Mouse (Mus musculus) limb, embryonic 14.5 days (tissue): ENCODE results near the gene Gtf3c6. TPM values are rescaled to one million over a fixed set of nuclear protein-coding genes. Genes with fewer than 3 reads are reported as not detected.
"Not testable (repeated sequence)": the region's sequence is repeated elsewhere in the genome, so short reads cannot be mapped to it uniquely, and the experiment has no call there.

Experiments used
- ATAC-seq: fragments of 200-750 bp; cut with Nextera tagmentation; 2 replicates; pipeline ENCODE4 v1.8.0; 2017; ENCODE audit warnings: low read depth, moderate number of reproducible peaks, moderate TSS enrichment; ENCODE audit not compliant: low FRiP score
- DNase-seq: peaks from one replicate; pipeline ENCODE4 v3.0.0-alpha.2; 2015; ENCODE audit warnings: low spot score
- H3K27ac ChIP-seq: fragments of 300-500 bp; sonication (generic); replicated peaks from 2 replicates; pipeline ENCODE4 v1.5.1; 2014; ENCODE audit warnings: low read depth, mild to moderate bottlenecking, low read length, moderate library complexity, mixed read lengths
- H3K27me3 ChIP-seq: fragments of 300-500 bp; sonication (generic); 2 replicates; pipeline ENCODE4 v1.6.1; 2014; ENCODE audit warnings: low read length, mixed read lengths; ENCODE audit not compliant: control insufficient read depth, insufficient read depth
- H3K36me3 ChIP-seq: fragments of 300-500 bp; sonication (generic); 2 replicates; pipeline ENCODE4 v1.6.1; 2014; ENCODE audit warnings: mild to moderate bottlenecking, low read length, moderate library complexity, mixed read lengths; ENCODE audit not compliant: control insufficient read depth, insufficient read depth
- H3K4me1 ChIP-seq: fragments of 300-500 bp; sonication (generic); 2 replicates; pipeline ENCODE4 v1.6.1; 2014; ENCODE audit warnings: antibody characterized with exemption, low read length, mixed read lengths; ENCODE audit not compliant: control insufficient read depth, insufficient read depth
- H3K4me2 ChIP-seq: fragments of 300-500 bp; sonication (generic); replicated peaks from 2 replicates; pipeline ENCODE4 v1.6.1; 2014; ENCODE audit warnings: low read depth, mild to moderate bottlenecking, low read length, moderate library complexity; ENCODE audit not compliant: severe bottlenecking
- H3K4me3 ChIP-seq: fragments of 300-500 bp; sonication (generic); replicated peaks from 2 replicates; pipeline ENCODE4 v1.5.1; 2014; ENCODE audit warnings: low read length
- H3K9ac ChIP-seq: fragments of 300-500 bp; sonication (generic); 2 replicates; pipeline ENCODE4 v1.6.1; 2014; ENCODE audit warnings: mild to moderate bottlenecking, low read depth, low read length, moderate library complexity; ENCODE audit not compliant: severe bottlenecking
- H3K9me3 ChIP-seq: fragments of 300-500 bp; sonication (generic); 2 replicates; pipeline ENCODE4 v1.6.1; 2016; ENCODE audit warnings: low read length; ENCODE audit not compliant: control insufficient read depth
- POLR2A ChIP-seq: fragments of 200-500 bp; IDR thresholded peaks from 2 replicates; pipeline ENCODE4 v1.8.0; 2012; ENCODE audit warnings: inconsistent platforms, mild to moderate bottlenecking, moderate library complexity, borderline replicate concordance; ENCODE audit not compliant: insufficient read depth, insufficient read length; ENCODE audit errors: extremely low read depth
- WGBS: fragments of 180-500 bp; shearing (Covaris S2); extraction: QIAGEN DNeasy Blood & Tissue Kit; methylation state at CpG from one replicate; pipeline ENCODE4 v1.1.7; 2014; 5-methylcytosine and 5-hydroxymethylcytosine counted together
- polyA plus RNA-seq, 2 experiments: library from polyadenylated mRNA; depleted of rRNA in 1 of 2; stranded (reverse) in 1 of 2; unstranded in 1 of 2; fragments of >200 nt; fragmentation: Nextera tagmentation in 1 of 2; extraction: Ambion mirVana in 1 of 2; gene quantifications; 2 replicates each; pipeline versions ENCODE4 v1.2.1 to v1.2.3; 2012 to 2014

Gene Gtf3c6
- polyA plus RNA-seq (2012; rRNA removed) (25.2 and 47.9 TPM in 2 replicates), polyA plus RNA-seq (2014; fragmentation: Nextera tagmentation; extraction: Ambion mirVana) (88.6 and 91.4 TPM in 2 replicates)

DNA sequence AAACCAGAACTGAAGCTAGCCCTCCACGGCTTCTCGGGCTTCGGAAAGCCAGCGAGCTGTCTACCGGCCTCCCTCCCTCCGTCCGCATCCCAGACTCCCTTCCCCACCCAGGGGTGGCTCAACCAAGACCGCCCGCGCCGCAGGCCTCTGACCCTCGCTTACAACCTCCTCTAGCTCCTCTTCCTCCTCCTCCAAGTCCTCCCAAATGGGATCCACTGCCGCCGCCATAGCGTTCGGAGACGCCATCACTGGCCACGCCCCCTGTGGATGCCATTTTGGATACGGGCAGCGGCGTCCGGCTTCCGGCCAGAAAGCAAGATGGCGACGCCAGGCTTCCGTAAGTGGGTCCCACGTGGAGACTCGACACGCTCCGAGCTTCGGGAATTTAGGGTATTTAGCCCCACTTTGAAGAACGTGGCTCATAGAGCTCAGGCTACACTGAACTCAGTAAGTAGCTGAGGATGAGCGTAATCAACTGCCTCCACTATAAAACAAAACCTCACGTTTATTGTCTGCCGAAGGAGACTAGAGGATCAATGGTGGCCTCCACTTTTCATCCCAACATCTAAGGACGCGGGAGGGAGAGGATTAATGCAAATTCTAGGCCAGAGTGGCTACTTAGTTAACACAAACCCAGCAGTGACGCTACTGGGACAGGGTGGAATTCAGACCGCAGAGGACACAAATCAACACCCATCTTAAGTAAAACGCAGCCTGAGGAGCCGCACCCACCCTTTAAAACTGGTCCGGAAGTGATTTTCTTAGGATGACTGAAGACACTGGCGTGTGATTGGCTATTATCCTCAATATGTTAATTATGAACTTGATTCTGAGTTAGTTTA lies at the start of gene Gtf3c6:
TSS of gene Gtf3c6 (minus strand) at position 695 of the 842 bp plus-strand sequence.
- peaks cover 4% of the 10 kb centered on the region for H3K4me1 ChIP-seq
- ATAC-seq (peak; percentile 80), DNase-seq (peak; percentile 96)
- TF ChIP-seq POLR2A = peak; percentile 91; the same call in 1 of the 2 replicates
- peak within 1 kb of the TSS; percentile 89 for H3K4me2 ChIP-seq
- no peaks in the 10 kb centered on the region for H3K27me3 ChIP-seq
- H3K9me3 ChIP-seq = no peaks in the 10 kb centered on the region
- H3K36me3 ChIP-seq = peaks cover 19% of the 10 kb centered on the region
- WGBS = under 1% methylated on average over 43 of the region's 43 CpGs
- H3K9ac ChIP-seq = peak within 1 kb of the TSS; percentile 78
- H3K27ac ChIP-seq = peak within 1 kb of the TSS; percentile 95
- peak within 1 kb of the TSS; percentile 57 for H3K4me3 ChIP-seq

DNA sequence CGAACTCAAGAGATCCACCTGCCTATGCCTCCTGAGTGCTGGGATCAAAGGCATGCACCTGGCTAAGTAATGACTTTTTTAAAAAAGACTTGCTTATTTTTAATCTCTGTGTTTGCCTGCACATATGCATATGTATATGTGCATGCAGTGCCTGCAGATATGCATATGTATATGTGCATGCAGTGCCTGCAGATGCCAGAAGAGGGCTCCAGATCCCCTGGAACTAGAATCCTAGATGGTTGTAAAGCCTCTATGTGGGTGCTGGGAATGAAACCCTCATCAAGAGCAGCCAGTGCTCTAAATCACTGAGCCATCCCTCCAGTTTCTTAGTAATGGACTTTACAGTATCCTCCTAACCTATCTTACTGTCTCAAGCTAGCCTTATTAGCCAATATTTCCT lies 48.1 kb upstream of the Gtf3c6 start:
- Histone ChIP-seq H3K4me2 (no peak overlapping the region), H3K27me3 (no peaks in the 10 kb centered on the region), H3K4me1 (no peaks in the 10 kb centered on the region), H3K9me3 (no peaks in the 10 kb centered on the region), H3K36me3 (no peaks in the 10 kb centered on the region), H3K9ac (no peak overlapping the region), H3K27ac (no peak overlapping the region), H3K4me3 (no peak overlapping the region)
- TF ChIP-seq POLR2A = no peak
- no peak for DNase-seq
- 92% methylated on average over 1 of the region's 1 CpGs for WGBS
- ATAC-seq = no peak

DNA sequence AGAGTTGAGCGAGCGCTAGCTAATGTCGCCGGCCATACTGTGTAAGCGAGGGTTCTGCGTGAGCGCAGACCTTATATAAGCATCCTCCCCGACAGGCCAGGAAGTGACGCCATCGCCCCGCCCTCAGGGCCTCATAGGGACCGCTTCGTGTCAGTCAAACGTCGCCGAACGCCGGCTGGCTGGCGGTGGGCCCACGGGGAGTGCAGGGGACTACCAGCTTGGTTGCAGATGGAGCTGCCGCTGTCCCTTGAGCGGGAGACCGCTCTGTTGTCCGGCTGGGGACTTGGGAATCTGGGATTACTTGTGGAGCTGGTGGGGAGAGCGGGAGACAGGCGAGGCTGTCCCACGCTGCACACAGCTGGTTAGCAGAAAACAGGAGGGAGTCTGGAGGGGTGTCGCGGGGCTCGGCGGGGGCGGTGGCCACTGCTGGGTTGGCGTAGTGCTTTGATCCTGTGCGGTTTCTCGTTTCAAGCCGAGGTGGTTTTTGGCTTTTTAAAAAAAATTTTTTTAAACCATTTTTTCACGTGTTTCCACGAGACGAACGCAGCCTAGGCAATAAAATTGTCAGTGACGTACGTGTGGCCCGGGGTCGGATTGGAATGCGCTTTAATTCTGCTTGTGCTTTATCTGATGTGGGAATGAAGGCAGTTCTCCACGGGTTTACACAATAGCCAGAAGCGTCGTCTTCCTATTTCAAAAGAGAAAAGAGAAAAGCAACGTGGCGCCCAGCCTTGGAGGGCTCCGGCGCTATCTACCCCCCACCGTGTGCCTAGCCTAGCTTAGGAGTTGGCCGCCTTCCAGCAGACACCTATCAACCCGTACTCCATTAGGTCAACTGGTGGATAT lies 44.5 kb upstream of the Gtf3c6 start, which contains the start of gene Amd1:
TSS of gene Amd1 (minus strand) at position 47 of the 846 bp plus-strand sequence.
- Histone ChIP-seq H3K4me2 (peak within 1 kb of the TSS; percentile 79), H3K4me1 (peaks cover 13% of the 10 kb centered on the region), H3K27ac (peak within 1 kb of the TSS; percentile 94), H3K9ac (peak within 1 kb of the TSS; percentile 93), H3K9me3 (no peaks in the 10 kb centered on the region), H3K27me3 (no peaks in the 10 kb centered on the region), H3K4me3 (peak within 1 kb of the TSS; percentile 95), H3K36me3 (no peaks in the 10 kb centered on the region)
- peak; percentile 95 for ATAC-seq
- under 1% methylated on average over 55 of the region's 55 CpGs for WGBS
- DNase-seq = peak; percentile 99
- no peak for TF ChIP-seq POLR2A

DNA sequence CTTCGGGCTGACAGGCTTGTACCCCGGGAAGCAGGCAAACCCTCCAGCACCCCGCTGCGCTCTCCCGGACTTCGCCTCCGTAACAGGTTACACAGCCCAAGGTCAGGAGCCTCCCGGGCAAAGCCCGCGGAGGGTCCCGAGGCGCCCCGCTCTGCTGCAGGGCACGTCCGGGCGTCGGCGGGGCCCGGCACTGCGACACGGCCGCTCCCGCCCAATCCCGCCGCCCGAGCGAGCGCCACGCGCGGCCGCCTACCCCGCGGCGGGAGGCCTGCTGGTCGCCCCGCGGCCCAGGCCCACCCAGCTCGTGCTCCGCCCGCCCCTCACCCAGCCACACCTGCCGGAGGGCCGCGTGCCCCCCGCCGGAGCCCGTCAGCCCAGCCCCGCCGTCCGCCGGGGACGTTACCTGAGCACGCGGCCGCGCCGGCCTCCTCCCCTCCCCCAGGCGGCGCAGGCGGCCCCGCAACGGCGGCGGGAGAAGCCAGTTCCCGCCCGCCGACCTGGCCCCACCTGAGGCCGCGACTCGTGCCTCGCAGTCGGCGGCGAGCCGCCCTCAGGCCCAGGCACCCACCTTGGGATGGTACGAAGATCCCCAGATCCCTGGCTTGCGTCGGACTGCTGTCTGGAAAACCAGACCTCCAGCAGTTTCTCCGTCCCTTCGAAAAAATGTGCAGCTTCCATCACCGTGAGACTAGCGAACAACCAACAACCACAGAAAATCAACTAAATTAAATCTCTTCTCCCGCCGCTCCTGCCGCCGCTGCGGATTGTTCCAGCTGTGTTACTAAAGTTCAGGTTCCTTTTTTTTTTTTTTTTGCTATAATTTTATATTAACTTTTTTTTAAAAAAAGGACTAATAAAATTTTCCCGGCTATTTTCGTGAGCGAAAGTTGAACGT lies 43.5 kb upstream of the Gtf3c6 start:
- 0 out of 2 replicates have a peak, but pooled peaks have one; percentile 5 for TF ChIP-seq POLR2A
- 2% methylated on average over 54 of the region's 91 CpGs for WGBS
- Histone ChIP-seq H3K9ac (peak overlapping the region; percentile 93), H3K4me1 (peaks cover 13% of the 10 kb centered on the region), H3K4me3 (peak overlapping the region; percentile 95), H3K27ac (peak overlapping the region; percentile 90), H3K4me2 (peak overlapping the region; percentile 68)
- H3K27me3 ChIP-seq, DNase-seq, H3K9me3 ChIP-seq, H3K36me3 ChIP-seq: not testable (repeated sequence)
- peak; percentile 16; the same call in 1 of the 2 replicates for ATAC-seq
